Mouse (Mus musculus) limb, embryonic 14.5 days (tissue): ENCODE data around the gene Ephb6. TPM values are rescaled to one million over a fixed set of nuclear protein-coding genes. Genes with fewer than 3 reads are reported as not detected.

Source experiments
- ATAC-seq: fragments of 200-750 bp; cut with Nextera tagmentation; 2 replicates; pipeline ENCODE4 v1.8.0; 2017; ENCODE audit warnings: low read depth, moderate number of reproducible peaks, moderate TSS enrichment; ENCODE audit not compliant: low FRiP score
- DNase-seq: peaks from one replicate; pipeline ENCODE4 v3.0.0-alpha.2; 2015; ENCODE audit warnings: low spot score
- H3K27ac ChIP-seq: fragments of 300-500 bp; sonication (generic); replicated peaks from 2 replicates; pipeline ENCODE4 v1.5.1; 2014; ENCODE audit warnings: low read depth, mild to moderate bottlenecking, low read length, moderate library complexity, mixed read lengths
- H3K27me3 ChIP-seq: fragments of 300-500 bp; sonication (generic); 2 replicates; pipeline ENCODE4 v1.6.1; 2014; ENCODE audit warnings: low read length, mixed read lengths; ENCODE audit not compliant: control insufficient read depth, insufficient read depth
- H3K36me3 ChIP-seq: fragments of 300-500 bp; sonication (generic); 2 replicates; pipeline ENCODE4 v1.6.1; 2014; ENCODE audit warnings: mild to moderate bottlenecking, low read length, moderate library complexity, mixed read lengths; ENCODE audit not compliant: control insufficient read depth, insufficient read depth
- H3K4me1 ChIP-seq: fragments of 300-500 bp; sonication (generic); 2 replicates; pipeline ENCODE4 v1.6.1; 2014; ENCODE audit warnings: antibody characterized with exemption, low read length, mixed read lengths; ENCODE audit not compliant: control insufficient read depth, insufficient read depth
- H3K4me2 ChIP-seq: fragments of 300-500 bp; sonication (generic); replicated peaks from 2 replicates; pipeline ENCODE4 v1.6.1; 2014; ENCODE audit warnings: low read depth, mild to moderate bottlenecking, low read length, moderate library complexity; ENCODE audit not compliant: severe bottlenecking
- H3K4me3 ChIP-seq: fragments of 300-500 bp; sonication (generic); replicated peaks from 2 replicates; pipeline ENCODE4 v1.5.1; 2014; ENCODE audit warnings: low read length
- H3K9ac ChIP-seq: fragments of 300-500 bp; sonication (generic); 2 replicates; pipeline ENCODE4 v1.6.1; 2014; ENCODE audit warnings: mild to moderate bottlenecking, low read depth, low read length, moderate library complexity; ENCODE audit not compliant: severe bottlenecking
- H3K9me3 ChIP-seq: fragments of 300-500 bp; sonication (generic); 2 replicates; pipeline ENCODE4 v1.6.1; 2016; ENCODE audit warnings: low read length; ENCODE audit not compliant: control insufficient read depth
- POLR2A ChIP-seq: fragments of 200-500 bp; IDR thresholded peaks from 2 replicates; pipeline ENCODE4 v1.8.0; 2012; ENCODE audit warnings: inconsistent platforms, mild to moderate bottlenecking, moderate library complexity, borderline replicate concordance; ENCODE audit not compliant: insufficient read depth, insufficient read length; ENCODE audit errors: extremely low read depth
- WGBS: fragments of 180-500 bp; shearing (Covaris S2); extraction: QIAGEN DNeasy Blood & Tissue Kit; methylation state at CpG from one replicate; pipeline ENCODE4 v1.1.7; 2014; 5-methylcytosine and 5-hydroxymethylcytosine counted together
- polyA plus RNA-seq, 2 experiments: library from polyadenylated mRNA; depleted of rRNA in 1 of 2; stranded (reverse) in 1 of 2; unstranded in 1 of 2; fragments of >200 nt; fragmentation: Nextera tagmentation in 1 of 2; extraction: Ambion mirVana in 1 of 2; gene quantifications; 2 replicates each; pipeline versions ENCODE4 v1.2.1 to v1.2.3; 2012 to 2014

Gene Ephb6
- polyA plus RNA-seq, 2 experiments, result 16.6 to 16.7 TPM

- Histone ChIP-seq H3K9ac (no peak overlapping the region), H3K27ac (no peak overlapping the region), H3K4me1 (no peaks in the 10 kb centered on the region), H3K4me3 (no peak overlapping the region), H3K4me2 (no peak overlapping the region), H3K27me3 (no peaks in the 10 kb centered on the region), H3K36me3 (no peaks in the 10 kb centered on the region), H3K9me3 (no peaks in the 10 kb centered on the region)
- no peak for TF ChIP-seq POLR2A
- DNase-seq, result no peak
- 76% methylated on average over 1 of the region's 1 CpGs for WGBS
- ATAC-seq, result no peak
Observed at GRCm38 (mm10) chr6:41628180-41628579, 22.9 kb downstream of the Ephb6 start.

- Histone ChIP-seq H3K27me3 (no peaks in the 10 kb centered on the region), H3K4me1 (no peaks in the 10 kb centered on the region), H3K4me3 (no peak overlapping the region), H3K36me3 (no peaks in the 10 kb centered on the region), H3K4me2 (no peak overlapping the region), H3K9ac (no peak overlapping the region), H3K27ac (no peak overlapping the region), H3K9me3 (no peaks in the 10 kb centered on the region)
- TF ChIP-seq POLR2A, result no peak
- DNase-seq (no peak), ATAC-seq (no peak)
- 70% methylated on average over 2 of the region's 2 CpGs for WGBS
Observed at GRCm38 (mm10) chr6:41630791-41631190, 25.5 kb downstream of the Ephb6 start.

- Histone ChIP-seq H3K4me1 (no peaks in the 10 kb centered on the region), H3K27ac (no peak overlapping the region), H3K27me3 (no peaks in the 10 kb centered on the region), H3K4me3 (no peak overlapping the region), H3K36me3 (no peaks in the 10 kb centered on the region), H3K9ac (no peak overlapping the region), H3K4me2 (no peak overlapping the region), H3K9me3 (no peaks in the 10 kb centered on the region)
- TF ChIP-seq POLR2A, result no peak
- DNase-seq (no peak), ATAC-seq (no peak)
- 83% methylated on average over 4 of the region's 4 CpGs for WGBS
Observed at GRCm38 (mm10) chr6:41631549-41631948, 26.3 kb downstream of the Ephb6 start.

- TF ChIP-seq POLR2A, result no peak
- Histone ChIP-seq H3K27ac (no peak overlapping the region), H3K9ac (no peak overlapping the region), H3K36me3 (no peaks in the 10 kb centered on the region), H3K27me3 (no peaks in the 10 kb centered on the region), H3K9me3 (no peaks in the 10 kb centered on the region), H3K4me3 (no peak overlapping the region), H3K4me1 (no peaks in the 10 kb centered on the region), H3K4me2 (no peak overlapping the region)
- ATAC-seq (no peak), DNase-seq (no peak)
- 76% methylated on average over 1 of the region's 1 CpGs for WGBS
Observed at GRCm38 (mm10) chr6:41635211-41635610, 29.9 kb downstream of the Ephb6 start.

DNA sequence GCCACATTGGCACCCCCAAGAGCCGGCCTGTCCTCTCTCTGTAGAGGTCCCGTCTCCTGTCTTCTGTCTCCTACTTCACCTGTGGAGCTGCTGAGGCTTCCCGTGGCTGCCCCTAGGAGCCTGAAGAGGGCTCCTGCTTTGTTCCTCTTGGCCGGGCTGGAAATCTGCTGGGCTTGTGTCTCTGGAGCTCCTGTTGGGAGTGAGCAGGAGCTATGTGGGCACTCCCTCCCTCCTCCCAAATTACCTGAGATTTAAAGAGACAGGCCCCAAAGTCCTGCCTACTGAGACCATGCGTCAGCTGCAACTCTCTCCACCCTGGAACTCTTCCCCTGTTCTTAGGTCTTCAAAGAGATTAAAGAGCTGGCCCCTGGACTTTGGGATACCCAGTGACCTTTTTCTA, 30.9 kb downstream of the Ephb6 start, which contains the start of gene Trpv6:
Trpv6 (minus strand) TSS at position 228 of the 400 bp plus-strand sequence.
- H3K27me3 ChIP-seq, result no peaks in the 10 kb centered on the region
- no peak within 1 kb of the TSS for H3K4me3 ChIP-seq
- H3K36me3 ChIP-seq, result no peaks in the 10 kb centered on the region
- no peaks in the 10 kb centered on the region for H3K9me3 ChIP-seq
- H3K4me2 ChIP-seq, result no peak within 1 kb of the TSS
- no peak within 1 kb of the TSS for H3K9ac ChIP-seq
- ATAC-seq (no peak), DNase-seq (no peak)
- no peak within 1 kb of the TSS for H3K27ac ChIP-seq
- no peaks in the 10 kb centered on the region for H3K4me1 ChIP-seq
- no peak for TF ChIP-seq POLR2A
- 20% methylated on average over 5 of the region's 5 CpGs for WGBS

- no peak overlapping the region for H3K9ac ChIP-seq
- no peak overlapping the region for H3K27ac ChIP-seq
- ATAC-seq, result no peak
- no peak for DNase-seq
- no peaks in the 10 kb centered on the region for H3K4me1 ChIP-seq
- no peaks in the 10 kb centered on the region for H3K36me3 ChIP-seq
- no peak overlapping the region for H3K4me3 ChIP-seq
- no peak for TF ChIP-seq POLR2A
- 21% methylated on average over 1 of the region's 1 CpGs for WGBS
- H3K4me2 ChIP-seq, result no peak overlapping the region
- no peaks in the 10 kb centered on the region for H3K27me3 ChIP-seq
- no peaks in the 10 kb centered on the region for H3K9me3 ChIP-seq
Observed at GRCm38 (mm10) chr6:41637393-41637792, 32.1 kb downstream of the Ephb6 start.
